Mouse (Mus musculus): ENCODE data around the gene Thoc5. TPM values are rescaled to one million over a fixed set of nuclear protein-coding genes. Genes with fewer than 3 reads are reported as not detected.
A peak's percentile ranks its signal among the peaks of the same experiment; 100 is the strongest.

Gene Thoc5
- polyA plus RNA-seq (2015; fragmentation: Nextera tagmentation; extraction: Ambion mirVana), result 48.7 and 51.4 TPM in 2 replicates

DNA sequence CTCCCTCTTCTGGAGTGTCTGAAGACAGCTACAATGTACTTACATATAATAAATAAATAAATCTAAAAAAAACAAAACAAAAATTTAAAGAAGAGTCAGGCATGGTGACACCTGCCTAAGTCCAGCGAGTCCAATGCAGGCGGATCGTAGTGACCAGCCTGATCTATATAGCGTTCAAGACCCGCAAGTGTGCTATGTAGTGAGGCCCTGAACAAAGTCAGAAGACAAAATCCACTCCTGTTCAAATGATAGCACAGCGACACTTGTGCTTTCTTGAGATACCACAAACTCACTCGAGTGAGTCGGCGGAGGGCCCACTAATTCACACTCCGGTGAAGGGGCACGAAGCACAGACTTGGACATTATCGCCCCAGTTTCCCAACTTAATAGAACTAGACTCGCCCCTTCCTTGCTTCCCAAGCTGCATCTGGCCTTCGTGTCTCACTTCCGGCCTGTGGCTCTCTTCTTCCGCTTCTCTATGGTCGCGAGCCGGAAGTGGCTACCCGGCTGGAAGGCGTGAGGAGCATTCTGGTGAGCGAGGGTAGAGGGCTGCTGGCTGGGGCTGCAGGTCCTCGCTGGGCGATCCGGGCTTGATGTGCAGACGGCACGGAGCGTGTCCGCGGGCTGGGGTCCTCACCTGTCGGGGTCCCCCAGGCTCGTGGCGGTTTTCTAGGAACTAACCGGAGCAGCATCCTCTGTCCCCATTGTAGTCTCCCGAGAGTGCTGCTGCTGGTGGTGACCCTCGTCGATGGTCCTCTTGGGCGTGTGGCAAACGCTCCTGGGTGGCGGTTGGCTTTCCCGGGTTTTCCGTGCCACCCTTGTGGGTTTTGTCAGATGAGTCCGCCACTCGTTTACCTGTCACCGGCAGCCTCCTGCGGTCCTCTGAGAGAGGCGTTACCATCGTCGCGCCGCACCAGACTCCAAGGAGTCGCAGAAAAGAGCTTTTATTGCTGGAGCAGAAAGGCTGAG is at the start of gene Thoc5:
TSS of gene Thoc5 (plus strand) at position 473 of the 969 bp plus-strand sequence.
- Histone ChIP-seq H3K9me3 (no peaks in the 10 kb centered on the region), H3K27me3 (no peaks in the 10 kb centered on the region), H3K4me2 (peak within 1 kb of the TSS; percentile 72), H3K36me3 (peaks cover 48% of the 10 kb centered on the region), H3K9ac (peak within 1 kb of the TSS; percentile 77), H3K4me1 (replicated peaks) (peaks cover 12% of the 10 kb centered on the region), H3K4me3 (peak within 1 kb of the TSS; percentile 76), H3K27ac (replicated peaks) (peak within 1 kb of the TSS; percentile 87)
- 3% methylated on average over 52 of the region's 52 CpGs for WGBS
- peak; percentile 95 for ATAC-seq (ENCODE audit: low FRiP score, low read depth)

DNA sequence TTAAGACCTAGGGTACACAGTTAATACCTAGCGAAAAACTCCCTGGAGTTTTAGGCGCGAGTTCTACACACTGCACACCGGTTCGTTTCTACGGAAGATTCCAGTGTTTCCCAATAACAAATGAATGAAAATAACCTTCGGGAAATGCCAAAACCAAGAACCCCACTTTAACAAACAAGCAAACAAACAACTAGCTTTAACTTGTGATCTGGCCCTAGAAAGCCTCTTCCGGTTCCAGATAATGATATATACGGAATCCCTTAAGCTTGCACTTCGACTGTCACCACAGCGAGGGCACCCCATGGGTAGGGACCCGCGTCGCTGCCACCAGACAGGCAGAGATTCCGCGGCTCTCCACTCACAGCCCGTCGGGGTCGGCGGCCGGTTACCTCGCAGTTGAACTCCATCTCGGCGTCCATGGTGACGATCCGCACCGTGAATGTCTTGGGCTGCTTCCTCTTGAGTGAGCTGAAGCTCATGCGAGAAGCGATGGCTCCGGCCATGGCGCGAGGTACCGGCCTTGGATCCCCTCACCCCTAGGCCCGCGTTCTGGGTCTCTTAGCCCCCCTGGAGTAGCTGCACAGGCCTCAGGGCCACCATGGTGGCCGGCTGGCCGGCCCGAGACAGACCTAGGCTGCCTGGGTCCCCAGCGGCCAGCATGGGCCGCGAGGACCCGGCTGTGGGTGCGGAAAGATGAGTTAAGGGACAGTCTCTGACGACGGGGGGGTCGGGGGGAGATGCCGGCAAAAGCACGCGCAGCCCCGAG is 46.5 kb upstream of the Thoc5 start:
- Histone ChIP-seq H3K27ac (replicated peaks) (peak overlapping the region; percentile 83), H3K9ac (peak overlapping the region; percentile 85), H3K36me3 (no peaks in the 10 kb centered on the region), H3K4me2 (peak overlapping the region; percentile 72), H3K9me3 (no peaks in the 10 kb centered on the region), H3K4me1 (replicated peaks) (peaks cover 26% of the 10 kb centered on the region), H3K4me3 (peak overlapping the region; percentile 92), H3K27me3 (no peaks in the 10 kb centered on the region)
- ATAC-seq (ENCODE audit: low FRiP score, low read depth), result peak; percentile 46
- under 1% methylated on average over 50 of the region's 50 CpGs for WGBS

DNA sequence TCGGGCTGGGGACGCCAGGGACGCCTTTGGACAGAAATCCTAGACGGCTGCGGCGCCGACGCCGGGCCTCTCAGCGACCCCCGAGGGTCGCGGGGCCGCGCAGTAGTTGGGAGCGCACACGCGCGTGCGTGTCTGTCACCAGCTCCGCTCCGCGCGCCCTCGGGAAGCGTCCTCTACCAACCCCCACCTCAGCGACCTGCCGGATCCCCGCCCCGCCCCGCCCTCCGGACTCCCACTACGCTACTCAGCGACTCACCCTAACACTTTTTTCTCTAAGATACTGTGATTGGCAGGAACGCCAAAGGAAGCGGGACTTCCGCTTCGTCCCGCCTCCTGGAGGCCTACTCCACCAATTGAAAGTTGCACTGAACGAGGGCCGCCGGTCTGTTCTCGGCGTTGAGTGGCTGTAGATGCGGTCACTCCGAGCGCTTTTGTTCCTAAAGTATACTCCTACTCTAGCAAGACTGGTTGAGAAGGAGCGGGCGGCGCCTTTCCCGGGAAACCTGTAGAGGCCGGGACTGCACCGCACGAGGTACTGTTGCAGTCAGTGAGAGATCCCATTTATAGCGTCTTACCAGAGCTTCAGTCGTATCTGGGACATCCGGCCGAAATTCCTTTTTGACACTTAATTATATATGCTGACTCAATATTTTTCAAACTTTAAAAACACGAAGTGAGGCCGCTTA is 45.7 kb upstream of the Thoc5 start, which contains the start of gene Nf2:
TSS of gene Nf2 (minus strand) at position 279 of the 686 bp plus-strand sequence.
- H3K4me3 ChIP-seq, result peak within 1 kb of the TSS; percentile 92
- H3K27ac ChIP-seq (replicated peaks), result peak within 1 kb of the TSS; percentile 83
- H3K36me3 ChIP-seq, result no peaks in the 10 kb centered on the region
- H3K27me3 ChIP-seq, result no peaks in the 10 kb centered on the region
- peak within 1 kb of the TSS; percentile 85 for H3K9ac ChIP-seq
- peaks cover 26% of the 10 kb centered on the region for H3K4me1 ChIP-seq (replicated peaks)
- no peaks in the 10 kb centered on the region for H3K9me3 ChIP-seq
- peak; percentile 99 for ATAC-seq (ENCODE audit: low FRiP score, low read depth)
- WGBS, result under 1% methylated on average over 60 of the region's 60 CpGs
- peak within 1 kb of the TSS; percentile 72 for H3K4me2 ChIP-seq

DNA sequence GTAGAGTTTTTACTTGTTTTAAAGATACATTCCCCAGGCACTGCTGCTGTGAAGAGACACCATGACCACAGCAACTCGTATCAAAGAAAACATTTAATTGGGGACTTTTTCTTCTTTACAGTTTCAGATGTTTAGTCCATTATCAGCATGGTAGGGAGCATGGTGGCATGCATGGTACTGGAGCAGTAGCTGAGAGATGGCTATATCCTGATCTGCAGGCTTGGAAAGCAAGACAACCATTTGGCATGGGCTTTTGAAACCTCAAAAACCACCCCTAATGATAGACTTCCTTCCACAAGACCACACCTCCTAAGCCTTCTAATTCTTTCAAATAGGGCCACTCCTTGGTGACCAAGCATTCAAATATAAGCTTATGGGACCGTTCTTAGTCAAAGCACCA is 44.7 kb upstream of the Thoc5 start:
- no peak overlapping the region for H3K4me2 ChIP-seq

DNA sequence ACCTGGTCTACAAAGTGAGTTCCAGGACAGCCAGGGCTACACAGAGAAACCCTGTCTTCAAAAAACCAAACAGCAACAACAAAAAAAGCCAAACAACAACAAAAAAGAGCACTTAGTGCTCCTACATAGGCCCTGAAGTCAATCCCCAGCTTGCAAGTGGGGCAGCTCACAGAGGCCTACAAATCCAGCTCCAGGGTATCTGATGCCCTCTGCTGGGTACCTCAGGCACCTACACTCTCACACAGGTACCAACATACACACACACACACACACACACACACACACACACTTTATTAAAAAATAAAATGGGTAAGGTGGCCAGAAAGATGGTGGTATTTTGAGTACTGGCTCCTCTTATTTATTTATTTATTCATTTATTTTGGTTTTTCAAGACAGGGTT is 42.1 kb upstream of the Thoc5 start:
- H3K4me2 ChIP-seq, result no peak overlapping the region
- no peak for ATAC-seq (ENCODE audit: low FRiP score, low read depth)
- H3K36me3 ChIP-seq, result no peaks in the 10 kb centered on the region
- peaks cover 11% of the 10 kb centered on the region for H3K4me1 ChIP-seq (replicated peaks)
- no peaks in the 10 kb centered on the region for H3K9me3 ChIP-seq
- no peaks in the 10 kb centered on the region for H3K27me3 ChIP-seq
- H3K9ac ChIP-seq, result no peak overlapping the region
- H3K27ac ChIP-seq (replicated peaks), result no peak overlapping the region
- H3K4me3 ChIP-seq, result no peak overlapping the region

More for the DNA sequence above, 44.7 kb upstream of the Thoc5 start:
- Histone ChIP-seq H3K27ac (replicated peaks) (no peak overlapping the region), H3K36me3 (no peaks in the 10 kb centered on the region), H3K4me1 (replicated peaks) (peaks cover 26% of the 10 kb centered on the region), H3K27me3 (no peaks in the 10 kb centered on the region), H3K9me3 (no peaks in the 10 kb centered on the region), H3K9ac (no peak overlapping the region), H3K4me3 (no peak overlapping the region)
- WGBS, result 93% methylated on average over 2 of the region's 2 CpGs
- no peak for ATAC-seq (ENCODE audit: low FRiP score, low read depth)

DNA sequence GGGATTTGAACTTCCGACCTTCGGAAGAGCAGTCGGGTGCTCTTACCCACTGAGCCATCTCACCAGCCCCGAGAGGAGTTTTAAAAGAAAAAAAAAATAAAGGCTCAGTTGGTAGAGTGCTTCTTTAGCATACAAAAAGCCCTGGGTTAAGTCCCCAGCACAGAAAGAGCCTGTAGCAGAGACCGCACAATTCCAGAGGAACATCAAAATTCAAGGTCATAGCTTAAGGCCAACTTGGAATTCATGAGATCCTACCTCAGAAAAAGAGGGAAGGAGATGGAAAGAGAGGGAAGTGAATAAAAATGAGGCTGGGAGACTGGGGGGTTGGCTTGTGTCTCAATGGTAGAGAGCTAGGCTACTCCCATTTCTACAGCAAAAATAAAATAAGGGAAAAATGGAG is 40.9 kb upstream of the Thoc5 start:
- ATAC-seq (ENCODE audit: low FRiP score, low read depth), result no peak
- Histone ChIP-seq H3K9me3 (no peaks in the 10 kb centered on the region), H3K27me3 (no peaks in the 10 kb centered on the region), H3K27ac (replicated peaks) (no peak overlapping the region), H3K4me3 (no peak overlapping the region), H3K4me2 (no peak overlapping the region), H3K36me3 (no peaks in the 10 kb centered on the region), H3K9ac (no peak overlapping the region), H3K4me1 (replicated peaks) (0 out of 2 replicates have a peak, but pooled peaks cover 5% of the 10 kb centered on the region)
- WGBS, result 88% methylated on average over 5 of the region's 5 CpGs

DNA sequence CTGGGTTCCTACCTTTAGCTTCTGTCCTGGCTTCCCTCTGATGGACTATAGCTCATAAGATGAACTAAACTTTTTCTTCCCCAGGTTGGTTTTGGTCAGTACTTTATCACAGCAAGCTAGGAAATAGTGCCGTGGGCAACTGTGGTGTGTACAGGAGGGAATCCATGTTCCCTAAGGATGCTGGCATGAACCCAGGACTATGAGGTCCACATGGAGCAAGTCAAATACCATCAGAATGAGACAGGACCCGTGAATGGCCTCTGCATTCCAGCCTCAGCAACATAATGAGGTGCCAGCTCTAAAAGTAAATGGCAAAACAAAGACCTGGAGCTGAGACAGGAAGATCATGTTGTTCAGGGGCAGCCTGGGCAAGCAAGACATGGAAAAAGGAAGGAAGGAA is 36.7 kb upstream of the Thoc5 start:
- Histone ChIP-seq H3K9ac (no peak overlapping the region), H3K4me2 (no peak overlapping the region), H3K36me3 (no peaks in the 10 kb centered on the region), H3K4me1 (replicated peaks) (no peaks in the 10 kb centered on the region), H3K9me3 (no peaks in the 10 kb centered on the region), H3K27me3 (no peaks in the 10 kb centered on the region), H3K4me3 (no peak overlapping the region), H3K27ac (replicated peaks) (no peak overlapping the region)
- 54% methylated on average over 2 of the region's 2 CpGs for WGBS
- ATAC-seq (ENCODE audit: low FRiP score, low read depth), result no peak

DNA sequence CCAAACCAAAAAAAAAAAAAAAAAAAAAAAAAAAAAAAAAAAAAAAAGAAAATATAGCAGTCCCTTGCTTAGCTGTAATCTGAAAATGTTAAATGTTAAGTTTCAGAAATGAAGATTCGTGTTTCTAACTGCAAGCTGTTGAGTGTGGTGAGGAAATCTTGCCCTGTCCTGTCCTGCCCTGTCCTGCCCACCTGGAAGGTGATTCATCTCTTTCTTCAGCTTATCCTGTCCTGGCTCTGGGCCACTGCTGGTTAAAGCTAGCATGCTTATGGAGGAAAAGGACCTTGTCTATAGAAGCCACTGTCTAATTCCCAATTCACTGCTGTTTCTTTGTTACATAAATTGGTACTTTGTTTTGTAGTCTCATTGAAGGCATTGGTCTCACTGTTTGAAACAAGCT is 34.1 kb upstream of the Thoc5 start:
- WGBS, result 78% methylated on average over 1 of the region's 1 CpGs
- no peak for ATAC-seq (ENCODE audit: low FRiP score, low read depth)
- no peak overlapping the region for H3K27ac ChIP-seq (replicated peaks)
- H3K9me3 ChIP-seq, result no peaks in the 10 kb centered on the region
- no peaks in the 10 kb centered on the region for H3K4me1 ChIP-seq (replicated peaks)
- no peak overlapping the region for H3K4me3 ChIP-seq
- H3K9ac ChIP-seq, result no peak overlapping the region
- H3K27me3 ChIP-seq, result no peaks in the 10 kb centered on the region
- no peaks in the 10 kb centered on the region for H3K36me3 ChIP-seq
- H3K4me2 ChIP-seq, result no peak overlapping the region

DNA sequence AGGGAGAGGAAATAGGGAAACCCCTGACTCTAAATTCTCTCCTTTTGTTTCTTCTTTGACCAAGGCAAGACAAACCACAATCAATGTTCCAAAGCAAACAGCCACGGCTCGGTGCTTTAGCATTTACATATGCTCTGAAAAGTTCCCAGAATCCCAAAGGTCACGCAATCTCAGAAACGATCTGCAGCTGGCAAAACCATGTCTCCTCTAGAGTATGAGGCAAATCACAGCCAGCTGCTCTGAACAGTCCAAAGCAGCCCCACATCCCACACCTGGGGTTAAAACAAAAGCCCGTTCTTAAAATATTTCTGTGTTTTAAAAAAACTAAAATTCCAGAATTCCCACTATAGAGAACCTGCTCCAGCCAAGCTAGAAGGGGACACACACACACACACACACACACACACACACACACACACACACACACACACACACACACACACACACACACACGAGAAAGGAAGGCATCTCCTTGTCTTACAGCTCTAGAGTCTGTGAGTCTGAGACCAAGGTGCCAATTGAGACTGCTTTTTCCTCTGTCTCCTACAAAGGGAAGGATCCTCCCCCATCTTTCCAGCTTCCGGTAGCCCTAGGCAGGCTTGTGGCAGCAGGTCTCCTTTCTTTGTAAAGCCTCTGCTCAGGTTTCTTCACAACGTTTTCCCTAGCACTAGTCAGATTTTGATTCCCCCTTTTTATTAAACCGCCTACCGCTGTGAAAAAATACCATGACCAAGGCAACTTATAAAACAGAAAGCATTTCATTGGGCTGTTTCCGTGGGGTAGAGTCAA is 33.1 kb upstream of the Thoc5 start:
- Histone ChIP-seq H3K9ac (no peak overlapping the region), H3K36me3 (no peaks in the 10 kb centered on the region), H3K27me3 (no peaks in the 10 kb centered on the region), H3K4me3 (no peak overlapping the region), H3K4me1 (replicated peaks) (no peaks in the 10 kb centered on the region), H3K4me2 (no peak overlapping the region), H3K9me3 (no peaks in the 10 kb centered on the region), H3K27ac (replicated peaks) (no peak overlapping the region)
- WGBS, result 51% methylated on average over 11 of the region's 11 CpGs
- no peak for ATAC-seq (ENCODE audit: low FRiP score, low read depth)

DNA sequence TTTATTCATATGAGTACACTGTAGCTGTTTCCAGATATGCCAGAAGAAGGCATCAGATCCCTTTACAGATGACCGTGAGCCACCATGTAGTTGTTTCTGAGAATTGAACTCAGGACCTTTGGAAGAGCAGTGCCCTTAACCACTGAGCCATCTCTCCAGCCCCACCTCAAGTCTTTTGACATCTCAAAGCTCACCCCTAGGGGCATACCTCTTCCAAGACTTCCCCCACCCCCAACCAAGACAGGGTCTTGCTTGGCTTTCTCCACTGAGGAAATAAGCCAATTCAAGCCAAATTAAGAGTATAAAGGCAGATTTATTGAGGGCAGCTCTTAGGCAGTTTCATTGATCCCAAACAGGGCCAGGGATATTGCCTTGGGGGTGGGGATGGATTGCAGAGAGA is 32.4 kb upstream of the Thoc5 start:
- no peaks in the 10 kb centered on the region for H3K9me3 ChIP-seq
- H3K9ac ChIP-seq, result no peak overlapping the region
- ATAC-seq (ENCODE audit: low FRiP score, low read depth), result no peak
- H3K4me2 ChIP-seq, result no peak overlapping the region
- H3K36me3 ChIP-seq, result no peaks in the 10 kb centered on the region
- no peaks in the 10 kb centered on the region for H3K4me1 ChIP-seq (replicated peaks)
- H3K4me3 ChIP-seq, result no peak overlapping the region
- no peak overlapping the region for H3K27ac ChIP-seq (replicated peaks)
- 94% methylated on average over 1 of the region's 1 CpGs for WGBS
- no peaks in the 10 kb centered on the region for H3K27me3 ChIP-seq

DNA sequence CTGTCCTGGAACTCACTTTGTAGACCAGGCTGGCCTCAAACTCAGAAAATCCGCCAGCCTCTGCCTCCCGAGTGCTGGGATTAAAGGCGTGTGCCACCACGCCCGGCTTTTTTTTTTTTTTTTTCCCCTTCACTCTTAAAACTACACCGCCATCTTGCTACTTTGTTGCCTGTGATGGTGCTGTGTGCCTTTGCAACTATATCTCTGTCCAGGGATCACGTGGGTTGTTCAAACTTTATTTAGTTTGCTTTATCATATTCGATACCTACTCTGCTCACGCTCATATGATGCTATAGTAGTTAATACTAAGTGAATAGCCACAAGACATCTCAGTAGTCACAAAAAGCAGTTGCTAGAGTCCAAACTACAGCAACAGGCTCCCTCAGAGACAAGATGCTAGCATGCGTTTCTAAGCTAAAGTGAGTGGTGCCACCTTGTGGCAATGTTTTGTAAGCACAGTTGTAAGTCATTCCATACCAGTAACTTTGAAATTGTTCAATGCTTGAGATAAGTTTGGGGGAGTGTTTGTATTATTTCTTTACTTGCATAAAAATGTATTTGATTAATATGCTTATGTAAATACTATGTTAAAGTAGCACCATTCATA is 29.4 kb upstream of the Thoc5 start:
- ATAC-seq (ENCODE audit: low FRiP score, low read depth), result no peak
- Histone ChIP-seq H3K4me2 (no peak overlapping the region), H3K4me3 (no peak overlapping the region), H3K4me1 (replicated peaks) (no peaks in the 10 kb centered on the region), H3K27ac (replicated peaks) (no peak overlapping the region), H3K27me3 (no peaks in the 10 kb centered on the region), H3K9ac (no peak overlapping the region), H3K36me3 (no peaks in the 10 kb centered on the region), H3K9me3 (no peaks in the 10 kb centered on the region)
- WGBS, result 43% methylated on average over 9 of the region's 10 CpGs

Data from hindbrain, embryonic 15.5 days (tissue).